Mouse (Mus musculus): ENCODE data around the gene Nudt22.

Gene Nudt22

DNA sequence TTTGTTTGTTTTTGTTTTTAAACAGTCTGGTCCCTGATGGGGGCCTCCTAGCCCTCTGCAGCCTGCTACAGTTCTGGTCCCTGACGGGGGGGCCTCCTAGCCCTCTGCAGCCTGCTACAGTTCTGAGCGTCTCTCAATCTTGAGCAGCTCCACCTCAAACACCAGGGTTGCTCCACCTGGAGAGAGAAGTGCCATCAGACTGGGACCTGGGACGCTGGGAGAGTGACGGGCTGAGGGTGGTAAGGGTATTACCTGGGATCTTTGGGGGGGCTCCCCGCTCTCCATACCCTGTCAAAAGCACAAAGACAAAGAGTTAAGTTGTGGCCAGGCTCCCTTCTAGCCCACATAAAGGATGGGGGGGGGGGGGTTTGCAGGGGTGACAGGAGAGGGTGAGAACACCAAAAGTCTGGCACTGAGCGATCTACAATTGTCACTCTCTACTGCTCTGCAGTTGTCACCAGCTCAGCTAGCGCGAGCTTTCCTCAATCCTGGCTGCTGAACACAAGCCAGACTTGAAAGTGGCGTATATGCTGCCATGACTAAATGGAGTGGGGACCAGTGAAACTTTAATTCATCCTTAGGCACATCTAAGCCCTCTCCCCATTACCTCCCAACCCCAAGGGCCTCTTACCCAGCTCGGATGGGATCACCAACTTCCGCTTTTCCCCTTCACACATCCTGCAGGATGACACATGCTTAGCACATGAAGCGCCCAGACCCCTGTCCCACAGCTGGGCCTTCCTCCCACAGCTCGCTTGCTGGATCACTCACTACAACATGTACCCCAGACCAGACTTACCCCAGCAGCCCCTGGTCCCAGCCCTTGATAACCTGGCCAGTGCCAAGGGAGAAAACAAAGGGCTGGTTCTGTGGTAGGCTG is 17.9 kb downstream of the Nudt22 start:
- no peak for DNase-seq (ENCODE audit: extremely low spot score)

DNA sequence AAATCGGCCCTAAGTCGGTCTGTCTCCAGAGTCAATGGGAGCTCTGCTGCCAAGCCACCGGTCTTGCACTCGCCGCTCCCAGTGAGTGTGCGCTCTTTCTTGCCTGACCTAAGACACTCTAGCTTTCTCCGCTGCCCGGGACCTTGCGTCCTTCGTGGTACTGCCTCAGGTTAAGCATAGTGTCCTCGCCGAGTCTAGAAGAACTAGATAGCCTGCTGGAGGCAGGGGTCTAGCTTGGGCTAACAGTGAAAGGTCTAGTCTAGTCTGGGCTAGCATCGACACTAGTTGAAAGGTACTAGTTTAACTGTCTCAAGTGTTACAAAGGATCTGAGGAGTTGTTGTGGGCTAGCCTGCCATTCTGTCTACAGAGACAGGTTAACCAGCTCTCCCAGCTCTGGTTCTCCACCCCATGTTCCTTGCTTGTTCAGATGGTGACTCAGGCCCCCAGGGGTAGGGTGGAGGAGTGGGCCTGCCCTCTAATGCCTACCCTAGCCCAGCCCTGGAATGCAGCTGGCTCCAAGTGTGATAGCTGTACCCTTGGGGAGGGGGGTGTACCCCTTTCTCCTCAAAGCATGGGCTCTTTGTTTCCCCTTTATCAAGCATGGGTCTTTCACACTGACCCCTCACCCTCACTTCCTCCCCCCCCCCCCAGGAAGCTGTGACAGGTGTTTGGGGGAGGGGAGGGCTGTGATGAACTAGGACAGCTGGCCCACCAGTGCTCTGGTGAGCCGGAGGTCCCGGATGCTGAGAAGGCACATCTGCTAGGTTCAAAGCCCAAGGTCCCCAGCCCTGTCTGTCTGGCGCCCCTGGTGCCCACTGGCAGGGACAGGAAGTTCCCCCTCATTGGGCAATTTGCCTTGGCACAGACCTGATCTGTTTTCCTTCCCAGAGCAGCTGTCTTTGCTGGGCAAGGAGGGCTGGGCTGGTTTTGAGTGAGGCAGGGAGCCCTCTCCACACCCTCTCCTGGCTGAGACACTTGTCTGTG is 20.1 kb downstream of the Nudt22 start, which contains the start of gene Plcb3:
Gene Plcb3, minus strand, starts transcription at position 934 of the 985 bp plus-strand sequence.
- peak; percentile 77 for DNase-seq (ENCODE audit: extremely low spot score)

DNA sequence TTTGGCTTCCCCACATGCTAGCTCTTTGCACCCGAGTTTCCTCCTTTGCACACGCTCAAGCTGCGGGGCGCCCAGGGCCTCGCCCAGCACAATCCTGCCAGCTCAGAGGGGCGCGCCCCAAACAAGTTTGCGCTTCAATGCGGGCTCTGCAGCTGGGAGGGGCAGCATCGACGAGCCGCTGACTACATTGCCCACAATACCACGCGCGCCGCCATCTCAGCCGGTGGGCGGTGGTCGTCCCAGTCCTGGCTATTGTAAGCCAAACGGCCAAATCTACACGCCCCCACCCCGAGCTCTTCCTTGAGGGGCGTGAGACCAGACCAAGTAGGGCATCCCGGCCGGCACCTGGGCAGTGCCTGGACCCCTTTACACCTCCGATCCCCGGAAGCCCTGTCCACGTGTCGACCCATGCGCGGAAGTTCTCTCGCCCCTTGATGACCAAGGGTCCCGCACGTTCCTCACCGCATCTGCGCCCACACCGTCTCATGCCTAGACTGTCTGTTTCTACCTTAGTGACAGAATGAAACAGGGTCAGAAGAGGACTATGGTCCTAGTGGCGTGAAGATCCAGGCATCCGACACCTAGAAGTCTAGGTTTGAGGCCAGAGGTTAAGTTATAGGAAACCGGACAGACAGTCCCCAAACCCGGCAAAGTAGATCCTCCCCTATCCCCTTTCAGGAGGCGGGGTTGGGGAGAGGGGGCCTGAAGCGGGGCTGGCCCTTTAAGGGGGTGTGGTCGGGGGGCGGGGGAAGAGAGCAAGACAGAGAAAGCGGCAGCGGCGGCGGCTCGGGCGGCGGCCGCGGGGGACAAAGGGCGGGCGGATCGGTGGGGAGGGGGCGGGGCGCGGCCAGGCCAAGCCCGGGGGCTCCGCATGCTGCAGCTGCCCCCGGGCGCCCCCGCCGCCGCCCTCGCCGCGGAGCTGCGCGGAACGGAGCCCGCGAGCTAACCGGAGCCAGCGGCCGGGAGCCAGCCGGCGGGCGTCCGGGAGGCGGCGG is 21.4 kb downstream of the Nudt22 start, which contains the start of gene Ppp1r14b:
Gene Ppp1r14b, plus strand, starts transcription at position 758 of the 995 bp plus-strand sequence.
- DNase-seq (ENCODE audit: extremely low spot score) = peak; percentile 95

DNA sequence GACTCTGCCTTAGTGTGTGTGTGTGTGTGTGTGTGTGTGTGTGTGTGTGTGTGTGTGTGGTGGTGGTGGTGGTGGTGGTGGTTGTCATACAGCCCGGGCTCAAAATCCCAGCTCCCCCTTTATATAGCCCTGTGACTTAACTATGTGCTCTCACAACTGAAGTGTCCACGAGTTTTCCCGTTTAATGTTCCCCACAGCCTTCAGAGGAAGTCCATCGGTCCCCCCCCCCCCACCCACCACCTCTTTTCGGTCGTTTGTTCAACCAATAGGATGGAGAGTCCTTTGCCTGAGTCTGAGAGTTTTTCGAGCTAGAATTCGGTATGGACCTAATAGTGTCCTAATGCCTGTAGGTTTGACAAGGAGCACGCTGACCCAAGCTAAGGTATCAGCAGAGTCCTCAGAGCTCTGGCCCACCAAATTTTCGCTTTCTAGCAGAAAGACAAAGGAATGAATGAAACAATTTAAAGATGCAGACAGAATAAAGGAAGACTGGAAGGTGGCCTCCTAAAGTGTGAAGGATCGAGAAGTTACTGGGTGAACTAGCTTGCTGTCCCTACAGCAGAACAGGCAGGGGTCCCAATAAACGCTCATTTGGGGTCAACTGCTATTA is 22.2 kb downstream of the Nudt22 start:
- no peak for DNase-seq (ENCODE audit: extremely low spot score)

DNA sequence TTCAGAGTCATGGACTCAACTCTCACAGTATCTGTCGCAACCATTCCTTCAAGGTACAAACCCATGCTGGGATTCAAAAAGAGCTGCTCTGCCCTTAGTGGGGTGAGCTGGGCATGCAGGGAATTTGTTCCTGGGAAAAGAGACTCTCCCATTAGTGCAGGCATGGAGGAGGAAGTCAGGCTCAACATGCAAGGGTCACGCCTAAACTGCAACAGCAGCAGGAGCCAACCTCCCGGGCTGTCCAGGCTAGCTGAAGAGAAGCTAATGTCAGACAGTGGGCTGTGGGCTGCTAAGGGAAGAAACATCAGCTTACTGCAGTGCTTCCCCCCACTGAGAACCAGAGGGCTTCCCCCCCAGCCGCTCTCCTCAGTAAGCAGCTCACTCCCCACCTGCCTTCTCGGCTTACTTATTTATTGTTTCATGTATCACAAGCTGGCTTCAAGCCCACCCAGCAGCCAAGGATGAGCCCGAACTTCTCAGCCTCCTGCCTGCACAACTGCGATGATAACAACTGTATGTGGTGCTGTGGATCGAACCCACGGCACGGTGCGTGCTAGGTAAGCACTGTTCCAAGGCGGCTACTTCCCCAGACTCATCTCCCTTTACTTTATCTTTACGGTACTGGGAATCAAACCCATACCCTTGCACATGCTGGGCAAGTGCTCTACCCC is 23.5 kb downstream of the Nudt22 start:
- no peak for DNase-seq (ENCODE audit: extremely low spot score)

DNA sequence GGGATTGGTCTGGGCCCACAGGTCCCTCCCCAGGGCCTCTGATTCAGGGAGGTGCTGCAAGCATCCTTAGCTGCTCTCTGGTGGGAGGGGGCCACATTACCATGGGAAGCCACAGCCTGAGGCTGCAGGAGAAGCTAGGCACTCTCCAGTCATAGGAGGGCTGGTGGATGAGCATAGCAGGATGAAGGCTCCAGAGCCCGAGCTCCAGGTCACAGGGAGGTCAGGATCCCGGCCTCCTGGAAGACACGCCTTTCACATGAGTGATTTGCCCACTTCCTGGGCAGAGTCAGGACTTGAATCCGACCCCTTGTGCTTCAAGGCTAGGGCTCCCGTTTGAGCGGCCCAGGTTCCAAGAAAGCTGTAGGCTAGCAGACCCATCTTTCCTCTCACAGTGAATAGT is 24.3 kb downstream of the Nudt22 start:
- DNase-seq (ENCODE audit: extremely low spot score) = no peak

DNA sequence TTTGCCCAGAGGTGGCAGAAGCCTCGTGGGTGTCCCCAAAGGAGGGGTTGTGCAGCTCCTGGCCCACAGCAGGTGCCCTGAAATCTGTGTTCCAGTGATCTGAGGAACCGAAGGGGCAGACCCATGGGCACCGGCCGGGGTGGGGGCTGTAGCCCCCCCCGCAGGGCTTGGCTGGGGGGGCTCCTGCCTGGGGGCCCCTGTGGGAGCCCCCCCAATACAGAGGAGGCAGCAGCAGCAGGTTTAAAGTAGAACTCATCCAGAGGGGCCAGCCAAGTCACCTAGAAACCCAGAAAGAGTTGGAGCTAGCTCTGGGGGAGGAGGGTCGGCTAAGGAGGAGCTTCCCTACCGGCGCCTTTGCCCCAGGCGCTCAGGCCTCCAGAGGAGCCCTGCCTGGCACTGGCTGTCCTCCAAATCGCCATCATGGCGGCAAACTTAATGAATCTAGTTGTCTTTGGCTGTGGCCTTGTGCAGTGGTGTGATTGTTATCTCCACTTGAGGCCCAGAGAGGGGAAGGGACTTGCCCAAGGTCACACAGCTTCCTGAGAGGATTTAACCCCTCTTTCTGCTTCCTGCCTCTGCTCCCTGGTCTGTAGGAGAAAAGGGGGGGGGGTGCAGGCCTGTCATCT is 25.3 kb downstream of the Nudt22 start:
- DNase-seq (ENCODE audit: extremely low spot score) = no peak

DNA sequence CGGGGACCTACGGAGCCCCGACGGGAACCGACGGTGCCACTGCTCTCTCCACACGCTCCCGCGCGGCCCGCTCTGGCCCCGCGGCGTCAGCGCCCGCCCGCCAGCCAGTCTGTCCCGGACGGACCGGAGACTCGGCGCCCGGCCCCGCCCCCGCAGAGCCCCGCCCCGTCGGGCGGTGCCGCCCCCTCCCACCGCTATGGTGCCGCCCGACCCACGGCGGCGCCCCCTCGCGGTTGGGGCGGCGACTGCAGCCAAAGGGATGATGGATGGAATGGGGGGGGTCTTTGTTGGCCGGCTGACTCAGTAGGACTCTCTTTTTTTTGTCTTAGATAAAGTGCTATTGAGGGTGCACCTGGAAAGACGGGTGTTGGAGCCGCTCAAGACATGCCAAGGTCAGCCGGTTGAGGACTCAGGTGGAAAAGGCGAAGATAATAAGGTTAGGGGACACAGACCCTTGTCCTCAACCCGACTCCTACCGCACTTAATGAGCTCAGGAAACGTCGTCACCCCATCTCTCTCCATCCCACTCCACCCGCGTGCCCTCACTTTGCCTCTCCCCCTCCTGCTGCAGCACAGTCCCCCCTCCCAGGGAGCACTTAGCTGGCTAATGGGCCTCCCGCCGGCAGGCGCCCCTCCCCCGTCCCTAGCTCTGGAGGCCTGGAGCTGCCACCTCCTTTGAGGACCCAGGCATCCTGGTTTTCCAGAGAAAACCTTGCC is 26.1 kb downstream of the Nudt22 start:
- DNase-seq (ENCODE audit: extremely low spot score) = peak; percentile 81

DNA sequence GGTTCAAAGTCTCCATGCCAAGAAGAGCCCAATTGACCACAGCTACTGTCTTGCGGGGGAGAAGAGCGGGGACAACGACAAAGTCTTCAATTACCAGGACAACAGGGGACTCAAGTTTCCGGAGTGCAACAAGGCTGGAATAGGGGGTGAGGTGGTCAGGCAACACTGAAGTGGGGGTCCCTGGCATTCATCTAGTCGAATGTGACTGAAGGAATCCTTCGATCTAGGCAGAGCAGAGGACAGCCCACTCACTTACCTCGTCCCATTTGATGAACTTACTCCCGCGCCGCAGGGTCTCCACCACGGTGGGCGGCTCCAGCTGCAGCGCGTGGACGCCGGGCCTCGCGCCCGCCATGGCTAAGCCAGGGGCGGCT is 26.6 kb downstream of the Nudt22 start:
- no peak for DNase-seq (ENCODE audit: extremely low spot score)

DNA sequence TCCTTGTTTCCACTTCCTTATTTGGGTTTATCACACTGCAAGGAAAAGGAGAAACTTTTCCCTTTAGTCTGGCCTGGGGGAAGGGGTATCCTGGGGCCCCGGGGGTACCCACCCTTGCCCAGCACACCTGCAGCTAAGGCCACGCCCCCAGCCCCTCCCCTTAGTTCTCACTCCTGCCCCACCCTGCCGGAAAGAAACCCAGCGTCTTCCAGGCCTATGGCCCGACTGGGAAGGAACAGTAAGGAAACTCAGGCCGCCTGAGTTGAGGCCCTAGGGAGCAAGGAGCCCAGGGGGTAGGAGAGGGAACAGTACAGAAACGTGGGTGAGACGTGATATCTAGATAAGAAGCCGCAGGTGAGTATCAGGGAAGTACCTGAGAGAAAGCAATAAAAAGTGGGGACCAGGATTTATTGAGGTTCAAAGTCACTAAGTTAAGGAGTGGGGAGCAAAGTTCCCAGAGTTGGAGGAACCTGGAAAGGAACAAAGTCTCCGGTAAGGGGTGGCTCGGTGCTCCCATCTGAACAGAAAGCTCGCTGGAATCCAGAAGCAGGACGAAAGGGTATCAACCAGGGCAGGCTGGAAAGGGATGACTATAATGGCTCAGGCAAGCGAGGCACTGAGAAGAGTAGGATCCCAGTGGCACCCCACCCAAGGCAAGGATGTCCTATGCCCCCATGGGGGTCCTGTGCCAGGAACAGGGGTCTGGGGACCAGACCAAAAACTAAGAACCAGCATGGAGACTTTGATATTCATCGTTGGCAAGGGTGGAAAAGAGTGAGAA is 27.2 kb downstream of the Nudt22 start:
- no peak for DNase-seq (ENCODE audit: extremely low spot score)

DNA sequence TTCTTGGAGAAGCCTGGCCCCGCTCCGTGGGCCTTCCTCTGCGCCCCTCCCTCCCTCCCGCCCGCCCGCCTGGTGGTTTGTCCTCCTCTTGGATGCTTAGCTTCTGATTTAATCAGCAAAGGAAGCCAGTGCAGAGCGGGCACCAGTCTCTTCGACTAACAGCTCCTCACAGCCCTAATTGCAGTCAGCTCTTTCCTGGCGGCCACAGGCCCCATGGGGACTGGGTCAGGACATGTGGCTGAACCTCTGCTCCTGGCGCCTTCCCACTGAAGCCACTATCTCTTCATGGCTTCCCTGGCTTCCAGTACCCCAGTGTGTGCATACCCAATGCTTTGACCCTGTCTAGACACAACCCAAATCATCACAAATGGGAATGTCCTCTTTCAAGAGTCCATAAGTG is 39.5 kb downstream of the Nudt22 start:
- no peak for DNase-seq (ENCODE audit: extremely low spot score)

DNA sequence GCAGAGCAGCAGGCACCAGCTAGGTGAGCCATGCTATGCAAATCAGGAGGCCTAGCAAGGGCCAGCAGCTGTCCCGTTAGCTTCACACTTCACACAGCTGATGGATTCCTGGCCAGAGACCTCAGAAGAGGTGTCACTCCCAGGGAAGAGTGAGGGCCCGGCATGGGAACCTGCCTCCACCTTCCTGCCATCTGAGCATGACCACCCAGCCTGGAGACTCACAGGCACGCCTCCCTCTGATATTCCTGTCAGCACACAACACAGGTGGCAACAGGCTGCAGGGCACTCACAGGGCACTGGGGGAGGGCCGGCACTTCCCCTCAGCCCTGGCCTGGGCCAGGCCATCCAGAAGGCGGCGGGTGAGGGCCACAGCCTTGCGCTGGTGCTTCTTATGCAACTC is 40.5 kb downstream of the Nudt22 start:
- no peak for DNase-seq (ENCODE audit: extremely low spot score)

DNA sequence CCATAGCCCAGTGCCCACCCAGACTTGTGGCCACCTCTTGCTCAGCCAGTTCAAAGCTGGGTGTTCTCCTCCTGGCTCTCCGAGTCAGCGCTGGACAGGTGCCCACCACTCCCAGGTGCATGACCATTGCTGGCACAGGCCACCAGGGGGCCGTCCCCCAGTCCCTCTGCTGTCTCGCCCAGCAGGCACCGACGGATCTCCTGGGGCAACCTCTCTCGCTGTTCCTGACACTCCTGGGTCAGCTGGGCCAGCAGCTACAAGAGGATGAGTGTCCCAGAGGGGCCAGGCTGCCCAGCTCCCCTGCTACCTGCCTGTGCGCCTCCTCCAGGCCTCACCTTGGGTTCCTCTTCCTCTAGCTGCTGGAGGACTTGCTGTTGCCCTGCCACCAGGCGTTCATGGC is 41.9 kb downstream of the Nudt22 start:
- DNase-seq (ENCODE audit: extremely low spot score) = no peak

DNA sequence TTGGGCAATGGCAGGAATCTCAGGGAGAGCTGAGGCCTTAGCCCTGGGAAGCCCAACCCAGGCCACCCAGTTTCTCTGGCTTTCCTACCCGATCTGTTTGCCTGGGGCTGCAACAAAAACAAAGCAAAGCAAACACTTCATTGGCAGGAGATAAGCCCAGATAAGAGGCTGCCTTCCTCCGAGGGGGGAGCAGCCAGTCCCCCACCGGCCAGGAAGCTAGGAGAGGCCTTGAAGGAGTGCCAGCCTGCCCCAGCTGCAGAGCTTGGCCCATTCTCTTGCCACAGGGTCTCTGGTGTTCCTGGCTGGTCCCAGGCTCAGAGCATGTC is 43.2 kb downstream of the Nudt22 start:
- no peak for DNase-seq (ENCODE audit: extremely low spot score)

DNA sequence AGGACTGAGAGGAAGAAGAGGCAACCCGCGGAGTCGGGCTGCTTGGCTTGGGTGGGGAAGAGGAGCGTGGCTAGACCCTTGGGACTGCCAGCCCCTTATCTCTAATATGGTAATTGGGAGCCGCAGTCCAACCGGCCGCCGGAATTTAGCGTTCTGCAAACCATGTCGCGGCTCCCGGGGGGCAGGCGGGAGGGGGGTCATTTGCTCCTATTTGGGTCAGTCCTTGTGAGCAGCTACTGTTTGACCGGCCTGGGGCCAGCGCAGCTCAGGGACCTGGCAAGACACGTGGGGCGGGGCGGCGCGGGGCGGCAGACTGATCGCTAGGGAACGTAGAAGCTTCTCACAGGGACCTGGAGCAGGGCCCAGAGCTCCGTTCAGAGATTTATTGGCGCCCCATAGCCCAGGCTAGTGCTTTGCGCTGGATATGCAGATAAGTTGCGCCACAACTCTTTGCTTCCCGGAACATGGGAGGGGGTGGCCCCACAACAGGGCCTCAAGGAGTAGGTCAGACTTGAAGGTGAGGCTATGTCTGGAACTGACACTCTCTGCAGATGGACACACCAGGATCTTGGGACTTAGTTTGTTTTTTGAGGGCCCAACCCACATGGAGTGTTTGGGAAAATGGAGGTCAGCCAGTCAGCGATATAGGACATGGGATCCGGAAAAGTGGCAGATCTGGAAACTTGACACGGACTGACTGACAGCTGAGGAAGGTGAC is 43.8 kb downstream of the Nudt22 start:
- DNase-seq (ENCODE audit: extremely low spot score) = peak; percentile 69

DNA sequence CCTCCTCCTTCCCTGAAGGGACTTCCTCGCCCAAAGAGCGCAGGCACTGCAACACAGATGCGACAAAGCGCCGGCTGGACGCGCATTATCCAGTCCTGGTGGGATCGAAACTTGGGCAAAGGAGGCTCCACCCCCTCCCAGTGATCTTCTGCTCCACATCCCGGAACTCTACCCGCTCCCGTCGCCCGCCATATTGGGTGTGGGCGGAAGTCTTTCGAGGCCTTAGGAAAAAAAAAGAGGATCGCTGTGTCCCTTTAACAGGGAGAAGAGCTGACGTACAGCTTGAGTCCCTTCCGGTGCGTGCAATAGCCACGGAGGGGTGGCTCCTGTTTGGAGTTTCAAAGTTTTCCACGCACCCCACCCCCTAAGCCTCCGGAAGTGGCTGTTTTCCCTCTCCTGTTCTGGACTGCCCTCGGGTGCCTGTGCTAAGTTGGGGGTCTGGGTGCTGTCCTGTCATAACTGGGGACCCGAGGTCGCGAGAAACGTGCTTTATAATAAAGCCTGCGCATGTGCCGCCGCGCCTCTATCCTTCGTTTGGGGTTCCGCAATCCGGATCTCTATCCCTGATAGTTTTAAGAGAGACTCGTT is 44.4 kb downstream of the Nudt22 start:
- peak; percentile 91 for DNase-seq (ENCODE audit: extremely low spot score)

DNA sequence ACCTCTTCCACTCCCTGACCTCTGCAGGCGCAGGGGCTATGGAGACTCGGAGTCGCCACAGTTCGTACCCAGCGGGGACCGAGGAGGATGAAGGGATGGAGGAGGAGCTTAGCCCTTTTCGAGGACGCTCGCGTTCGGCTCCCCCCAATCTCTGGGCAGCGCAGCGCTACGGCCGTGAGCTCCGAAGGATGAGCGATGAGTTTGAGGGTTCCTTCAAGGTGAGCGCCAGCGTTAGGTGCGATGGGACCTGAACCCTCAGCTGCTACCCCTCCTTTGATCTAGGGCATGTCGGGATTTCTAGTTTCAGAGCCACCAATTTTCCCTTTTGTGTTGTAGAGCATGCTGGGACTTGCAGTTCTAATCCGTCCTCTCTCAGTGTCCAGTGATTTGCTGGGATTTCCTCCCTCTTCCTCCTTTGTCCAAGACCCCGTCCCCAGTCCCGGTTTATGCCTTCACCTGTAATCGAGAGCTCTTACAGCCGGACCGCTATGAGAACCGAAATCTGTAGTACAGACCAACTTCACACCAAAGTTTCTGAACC is 45.2 kb downstream of the Nudt22 start:
- peak; percentile 83 for DNase-seq (ENCODE audit: extremely low spot score)
